Mouse (Mus musculus) heart, adult 2 months (tissue): Measurements from ENCODE around the gene Dxo. TPM values are rescaled to one million over a fixed set of nuclear protein-coding genes. Genes with fewer than 3 reads are reported as not detected.
A peak's percentile ranks its signal among the peaks of the same experiment; 100 is the strongest.
"Not testable (repeated sequence)": the region's sequence is repeated elsewhere in the genome, so short reads cannot be mapped to it uniquely, and the experiment has no call there.

Experiments
- DNase-seq, 2 experiments: peaks; one replicate each; pipeline ENCODE4 v3.0.0; 2021
- H3K27ac ChIP-seq: fragments of 200-600 bp; 2 replicates; pipeline ENCODE4 v1.8.1; 2022
- H3K27me3 ChIP-seq: fragments of 200-500 bp; 2 replicates; pipeline ENCODE4 v1.6.1; 2012; ENCODE audit warnings: mild to moderate bottlenecking, low read length, inconsistent platforms, mixed read lengths; ENCODE audit not compliant: control insufficient read depth, insufficient read depth
- H3K36me3 ChIP-seq: fragments of 200-500 bp; 2 replicates; pipeline ENCODE4 v1.6.1; 2012; ENCODE audit warnings: low read length, inconsistent platforms; ENCODE audit not compliant: control insufficient read depth, insufficient read depth
- H3K4me1 ChIP-seq: fragments of 200-500 bp; 2 replicates; pipeline ENCODE4 v1.6.1; 2011; ENCODE audit warnings: low read length; ENCODE audit not compliant: control insufficient read depth, insufficient read depth
- H3K4me3 ChIP-seq: fragments of 200-600 bp; 2 replicates; pipeline ENCODE4 v1.8.1; 2022
- H3K79me2 ChIP-seq: fragments of 200-500 bp; replicated peaks from 2 replicates; pipeline ENCODE4 v1.6.1; 2012; ENCODE audit warnings: mild to moderate bottlenecking, inconsistent platforms, low read length, moderate library complexity, mixed read lengths; ENCODE audit not compliant: control insufficient read depth, insufficient read depth
- H3K9ac ChIP-seq: fragments of 200-500 bp; 2 replicates; pipeline ENCODE4 v1.6.1; 2012; ENCODE audit warnings: low read depth, mild to moderate bottlenecking, control low read depth, inconsistent platforms, low read length, mixed read lengths
- CTCF ChIP-seq: fragments of 200-600 bp; IDR thresholded peaks from 2 replicates; pipeline ENCODE4 v1.8.1; 2022; ENCODE audit warnings: antibody characterized with exemption, mild to moderate bottlenecking, moderate library complexity
- EP300 ChIP-seq: fragments of 200-500 bp; IDR thresholded peaks from 2 replicates; pipeline ENCODE4 v1.6.1; 2011; ENCODE audit warnings: low read depth, low read length, control low read depth; ENCODE audit not compliant: insufficient read depth
- POLR2A ChIP-seq: fragments of 200-500 bp; IDR thresholded peaks from 2 replicates; pipeline ENCODE4 v1.6.1; 2011; ENCODE audit warnings: mild to moderate bottlenecking, low read depth, low read length, control low read depth; ENCODE audit not compliant: insufficient read depth
- WGBS: fragments of 180-500 bp; shearing (Covaris S2); methylation state at CpG from one replicate; pipeline ENCODE4 v1.1.7; 2018; 5-methylcytosine and 5-hydroxymethylcytosine counted together
- intact Hi-C: fragments of 180-260 bp; cut with DNase I; formaldehyde crosslinking; loops from one replicate; pipeline ENCODE4 v1.15.1; 2025
- long read RNA-seq: library from polyadenylated mRNA; stranded (forward); transcript quantifications from one replicate; pipeline ENCODE4 v2.0.0, GENCODE M21; 2021
- polyA plus RNA-seq: library from polyadenylated mRNA; depleted of rRNA; stranded (reverse); fragments of >200 nt; gene quantifications from 2 replicates; pipeline ENCODE4 v1.2.3, GENCODE M21; 2012; rRNA removed
- total RNA-seq, 2 experiments: library from RNA; stranded (reverse); gene quantifications; 2 replicates each; pipeline ENCODE4 v1.2.3; 2021

Dxo gene
- total RNA-seq (10 to 100 TPM; 12.4 to 14.2 TPM), polyA plus RNA-seq (22.9 and 28.3 TPM in 2 replicates)
- long read RNA-seq, transcript Dxo-211 (7 exons, 1,447 nt) = major isoform, 8 of 13 reads
- long read RNA-seq, partial matches to known transcripts = 2 of 13 reads
- long read RNA-seq, other reads (novel, unspliced or antisense) = 2 of 13 reads

DNA sequence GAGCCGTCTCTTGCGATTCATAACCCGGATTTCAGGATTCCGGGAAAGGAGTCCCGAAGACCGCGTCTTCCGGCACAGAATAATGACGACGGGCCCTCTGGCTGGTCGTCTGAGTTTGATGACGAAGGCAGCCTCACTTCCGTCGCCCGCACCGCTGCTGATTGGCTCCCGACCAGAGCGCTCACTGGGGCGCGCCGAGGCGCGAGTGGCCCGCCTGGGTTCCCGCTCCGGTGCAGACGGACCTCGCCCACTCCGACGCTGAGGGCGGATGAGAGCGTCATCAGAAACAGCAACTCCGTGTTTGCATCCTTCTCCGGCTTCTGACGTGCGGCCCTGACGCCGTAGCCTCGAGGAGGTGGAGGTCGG is at the start of gene Dxo, which contains the start of gene Stk19:
Dxo (plus strand) TSS at position 164 of the 366 bp plus-strand sequence.
Stk19 (minus strand) TSS at position 90 of the 366 bp plus-strand sequence.
- intact Hi-C loops = loop anchor here (1.0 to 10.0 kb wide), 3 partner anchors 13 to 408 kb away; partner anchors contain the start of genes Ddx39b, Lsm2, Nelfe and Skiv2l

DNA sequence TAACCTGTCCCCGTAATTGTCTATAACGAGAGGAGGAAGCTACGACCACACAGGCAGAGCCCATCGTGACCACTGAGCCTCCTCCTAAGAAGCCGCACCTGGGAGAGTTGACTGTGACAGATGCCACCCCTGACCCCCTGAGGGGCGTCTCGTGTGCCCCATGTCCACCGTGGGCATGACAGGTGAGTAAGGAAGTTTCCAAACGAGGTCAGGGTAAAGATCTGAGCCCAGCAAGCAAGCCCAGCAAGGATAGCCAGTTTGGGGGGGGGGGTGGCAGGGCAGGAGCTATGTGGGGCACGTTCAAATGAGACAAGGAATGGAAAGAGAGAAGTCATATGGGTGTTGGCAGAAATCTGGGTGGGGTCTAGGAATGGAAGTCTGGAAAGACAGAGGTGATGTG is 41.8 kb upstream of the Dxo start:
- TF ChIP-seq POLR2A = no peak
- no peak for TF ChIP-seq EP300
- no peak for TF ChIP-seq CTCF
- intact Hi-C loops = no loop called here
- Histone ChIP-seq H3K4me3 (no peak overlapping the region), H3K27me3 (no peaks in the 10 kb centered on the region), H3K79me2 (no peaks in the 10 kb centered on the region), H3K36me3 (no peaks in the 10 kb centered on the region), H3K9ac (no peak overlapping the region), H3K27ac (no peak overlapping the region), H3K4me1 (no peaks in the 10 kb centered on the region)
- DNase-seq = no peak
- WGBS = 81% methylated on average over 10 of the region's 10 CpGs

More for the DNA sequence above, at the start of gene Dxo, which contains the start of gene Stk19:
- no peak for TF ChIP-seq CTCF
- TF ChIP-seq EP300 = 0 out of 2 replicates have a peak, but pooled peaks have one; percentile 8
- peak; percentile 89 for TF ChIP-seq POLR2A
- under 1% methylated on average over 40 of the region's 40 CpGs for whole genome bisulfite sequencing
- Histone ChIP-seq H3K27ac (peak within 1 kb of the TSS; percentile 74), H3K4me1 (peaks cover 4% of the 10 kb centered on the region), H3K36me3 (no peaks in the 10 kb centered on the region), H3K4me3 (peak within 1 kb of the TSS; percentile 63), H3K27me3 (no peaks in the 10 kb centered on the region), H3K9ac (peak within 1 kb of the TSS; percentile 71), H3K79me2 (peaks cover 2% of the 10 kb centered on the region; the same call in 1 of the 2 replicates)
- peak; percentile 96 to 97 for DNase-seq

DNA sequence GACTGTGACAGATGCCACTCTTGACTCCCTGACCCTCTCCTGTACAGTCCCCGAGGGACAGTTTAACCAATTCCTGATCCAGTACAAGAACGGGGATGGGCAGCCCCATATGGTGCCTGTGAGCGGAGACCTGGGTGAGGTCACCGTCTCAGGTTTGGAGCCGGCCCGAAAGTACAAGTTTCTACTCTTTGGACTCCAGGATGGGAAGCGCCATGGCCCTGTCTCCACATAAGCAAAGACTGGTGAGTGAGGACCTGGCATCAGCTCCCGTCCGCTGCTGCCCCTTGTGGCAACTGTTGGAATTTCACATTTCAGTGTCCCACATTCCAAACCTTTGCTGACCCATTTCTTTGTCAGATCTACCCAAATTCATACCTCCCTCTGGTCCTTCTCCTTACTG is 41.2 kb upstream of the Dxo start:
- Histone ChIP-seq H3K4me1 (no peaks in the 10 kb centered on the region), H3K36me3 (no peaks in the 10 kb centered on the region), H3K27ac (no peak overlapping the region), H3K79me2 (no peaks in the 10 kb centered on the region), H3K27me3 (no peaks in the 10 kb centered on the region), H3K4me3 (no peak overlapping the region), H3K9ac (no peak overlapping the region)
- intact Hi-C loops = no loop called here
- DNase-seq = peak; percentile 25 to 68
- peak; percentile 66 for TF ChIP-seq CTCF
- TF ChIP-seq POLR2A = no peak
- WGBS = 66% methylated on average over 9 of the region's 9 CpGs

DNA sequence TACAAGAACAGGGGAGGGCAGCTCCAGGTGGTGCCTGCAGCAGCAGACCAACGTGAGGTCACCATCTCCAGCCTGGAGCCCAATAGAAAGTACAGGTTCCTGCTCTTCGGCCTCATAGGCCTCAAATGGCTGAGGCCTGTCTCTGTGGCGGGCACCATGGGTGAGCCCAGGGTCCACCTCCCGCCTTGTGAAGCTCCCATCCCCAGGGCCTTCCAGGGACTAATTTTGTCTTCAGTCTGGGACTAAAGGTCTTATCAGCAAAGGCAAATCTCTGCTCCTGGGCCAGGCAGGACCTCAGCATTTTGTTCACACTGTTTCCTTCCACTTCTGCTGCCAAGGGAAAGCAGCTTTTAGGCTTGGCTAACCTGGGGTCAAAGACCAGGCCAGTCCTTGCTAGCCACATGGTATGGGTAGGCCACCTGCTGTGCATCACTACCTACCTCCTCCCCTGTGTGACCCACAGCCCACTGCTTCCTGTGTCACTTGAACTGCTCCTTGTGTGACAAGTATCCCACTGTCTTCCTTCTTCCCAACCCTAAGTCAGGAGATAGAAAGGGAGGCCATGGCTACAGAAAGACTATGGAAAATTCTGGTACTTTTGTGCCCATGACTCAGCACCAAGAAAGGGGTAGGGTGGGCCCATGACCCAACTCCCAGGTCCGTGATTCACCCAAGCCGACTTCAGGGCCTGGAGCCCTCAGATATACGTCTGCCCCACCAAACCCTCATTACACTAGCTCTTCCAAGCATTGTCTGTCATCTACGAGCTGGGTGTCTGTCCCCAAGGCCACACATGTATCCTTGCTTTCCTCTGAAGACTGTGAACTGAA is 40.3 kb upstream of the Dxo start:
- Histone ChIP-seq H3K4me3 (no peak overlapping the region), H3K36me3 (no peaks in the 10 kb centered on the region), H3K9ac (no peak overlapping the region), H3K4me1 (no peaks in the 10 kb centered on the region), H3K79me2 (no peaks in the 10 kb centered on the region), H3K27me3 (no peaks in the 10 kb centered on the region), H3K27ac (no peak overlapping the region)
- TF ChIP-seq CTCF = no peak
- no peak for TF ChIP-seq EP300
- TF ChIP-seq POLR2A = no peak
- intact Hi-C loops = no loop called here
- no peak for DNase-seq
- whole genome bisulfite sequencing = 89% methylated on average over 8 of the region's 8 CpGs

DNA sequence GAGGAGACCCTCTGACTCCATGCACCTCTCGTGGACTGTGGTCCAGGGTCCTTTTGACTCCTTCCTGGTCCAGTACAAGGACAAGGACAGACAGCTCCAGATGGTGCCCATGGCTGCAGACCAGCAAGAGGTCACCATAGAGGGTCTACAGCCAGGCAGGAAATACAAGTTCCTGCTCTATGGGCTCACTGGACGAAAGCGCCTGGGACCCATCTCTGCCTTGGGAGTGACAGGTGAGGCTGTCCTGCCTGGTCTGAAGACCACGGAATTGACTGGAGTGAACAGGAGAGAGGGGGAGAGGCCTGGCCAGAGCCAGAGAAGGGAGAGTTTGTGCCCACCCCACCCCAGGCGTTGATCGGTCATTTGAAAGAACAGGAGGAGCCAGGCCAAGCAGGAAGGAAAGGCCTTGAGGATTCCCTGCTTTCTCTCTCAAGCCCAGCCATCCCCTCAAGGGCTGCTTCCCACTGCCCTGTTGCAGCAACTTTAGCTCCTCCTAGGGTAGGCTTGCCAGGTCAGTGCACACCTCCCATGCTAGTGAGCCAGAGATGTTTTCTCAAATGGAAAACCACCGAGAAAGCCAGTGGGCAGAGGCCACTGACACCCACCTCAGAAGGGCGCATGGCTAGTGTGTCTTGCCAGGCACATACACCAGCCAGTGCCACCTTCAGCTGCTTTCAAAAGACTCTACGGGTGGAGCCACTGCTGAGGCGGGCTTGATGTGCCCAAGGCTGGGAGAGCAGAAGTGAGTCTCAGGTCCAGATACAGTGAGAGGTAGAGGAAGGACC is 39.4 kb upstream of the Dxo start:
- H3K79me2 ChIP-seq, H3K4me3 ChIP-seq, H3K27ac ChIP-seq, H3K36me3 ChIP-seq, DNase-seq, H3K27me3 ChIP-seq, H3K9ac ChIP-seq, H3K4me1 ChIP-seq, intact Hi-C loops: not testable (repeated sequence)
- 68% methylated on average over 10 of the region's 10 CpGs for WGBS

DNA sequence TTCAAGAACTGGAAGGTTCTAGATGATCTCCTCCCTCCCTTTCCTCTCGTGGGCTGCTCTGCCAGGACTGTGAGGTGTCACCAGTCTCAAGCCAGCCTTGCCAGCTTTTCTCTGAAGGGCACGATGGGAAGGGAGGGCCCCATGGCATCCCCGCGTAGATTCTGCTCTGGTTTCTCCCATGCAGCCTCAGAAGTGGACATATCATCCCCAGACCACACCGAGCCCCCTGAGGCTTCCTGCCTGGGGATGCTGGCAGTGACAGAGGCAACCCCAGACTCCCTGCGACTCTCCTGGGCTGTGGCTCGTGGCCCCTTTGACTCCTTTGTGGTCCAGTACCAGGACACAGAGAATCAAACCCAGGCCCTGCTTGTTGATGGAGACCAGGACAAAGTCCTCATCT is 38.7 kb upstream of the Dxo start:
- H3K79me2 ChIP-seq, H3K9ac ChIP-seq, H3K27ac ChIP-seq, H3K4me3 ChIP-seq, H3K4me1 ChIP-seq, intact Hi-C loops, H3K27me3 ChIP-seq, H3K36me3 ChIP-seq, DNase-seq: not testable (repeated sequence)
- 71% methylated on average over 6 of the region's 7 CpGs for WGBS
